In the genomic region with DNA sequence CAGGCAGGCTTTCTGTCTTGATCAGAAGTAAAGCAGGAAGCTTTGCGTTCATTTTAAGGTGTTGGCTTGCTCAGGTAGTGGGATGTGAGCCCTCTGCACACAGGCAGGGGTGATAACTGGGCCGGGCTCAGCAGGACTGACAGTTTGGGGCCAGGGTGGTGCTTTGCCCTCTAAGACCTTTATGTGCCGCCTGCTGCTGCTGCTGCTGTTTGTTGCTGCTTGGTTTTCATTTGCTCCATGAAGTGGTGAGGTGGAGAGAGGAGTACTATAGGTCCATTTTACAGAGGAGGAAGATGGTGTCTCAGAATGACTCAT, we compare ENCODE assay signal across 13 mouse cellular contexts. TPM values are rescaled to one million over a fixed set of nuclear protein-coding genes. Genes with fewer than 3 reads are reported as not detected.
A peak's percentile ranks its signal among the peaks of the same experiment; 100 is the strongest.
DNase-seq lines count a peak whose midpoint lies in the region; ATAC-seq and TF ChIP-seq lines count a peak whose summit lies in the region.
"Had no signal": no experiment of that assay in that cellular context is flagged by ENCODE, and none has a peak within 500 bp of the region (broad histone marks: within the 10 kb centered on the region; RNA-seq: fewer than 3 reads in every experiment).

No protein-coding gene starts in this region.

- TF ChIP-seq CTCF in lung, embryonic 14.5 days (IDR thresholded peaks at IDR 0.05; ENCODE audit: low read depth): no peak
- no peak for TF ChIP-seq CTCF in intestine, postnatal 0 days (IDR thresholded peaks at IDR 0.05; ENCODE audit: low read depth)

- peak overlapping the region; percentile 4; the same call in 1 of the 2 replicates for H3K4me2 ChIP-seq in lung, embryonic 14.5 days
- no peak overlapping the region for H3K4me2 ChIP-seq in embryonic facial prominence, embryonic 13.5 days
- no peak overlapping the region for H3K4me2 ChIP-seq in intestine, postnatal 0 days (replicated peaks; ENCODE audit: low read depth)
- no peak overlapping the region for H3K4me2 ChIP-seq in stomach, embryonic 16.5 days (ENCODE audit: low read depth, low read length)
- H3K4me2 ChIP-seq: lung, embryonic 15.5 days had no signal

- H3K27me3 ChIP-seq in lung, embryonic 14.5 days (ENCODE audit: insufficient read depth, low read length): no peaks in the 10 kb centered on the region
- H3K27me3 ChIP-seq in embryonic facial prominence, embryonic 13.5 days: no peaks in the 10 kb centered on the region
- no peaks in the 10 kb centered on the region for H3K27me3 ChIP-seq in intestine, postnatal 0 days (replicated peaks; ENCODE audit: control insufficient read depth, insufficient read depth, low read length)
- H3K27me3 ChIP-seq in stomach, embryonic 16.5 days (ENCODE audit: control insufficient read depth, insufficient read depth, low read length): no peaks in the 10 kb centered on the region
- H3K27me3 ChIP-seq: lung, embryonic 15.5 days had no signal

- H3K4me3 ChIP-seq in lung, embryonic 14.5 days (ENCODE audit: low read depth, low read length): no peak overlapping the region
- H3K4me3 ChIP-seq in embryonic facial prominence, embryonic 13.5 days: no peak overlapping the region
- no peak overlapping the region for H3K4me3 ChIP-seq in intestine, postnatal 0 days (ENCODE audit: low read depth, low read length)
- H3K4me3 ChIP-seq in stomach, embryonic 16.5 days (replicated peaks; ENCODE audit: low read length): no peak overlapping the region
- H3K4me3 ChIP-seq: lung, embryonic 15.5 days had no signal

- H3K4me1 ChIP-seq in lung, embryonic 14.5 days (ENCODE audit: insufficient read depth): peaks cover 4% of the 10 kb centered on the region; the same call in 1 of the 2 replicates
- H3K4me1 ChIP-seq in embryonic facial prominence, embryonic 13.5 days: peaks cover 12% of the 10 kb centered on the region
- peaks cover 13% of the 10 kb centered on the region for H3K4me1 ChIP-seq in intestine, postnatal 0 days (replicated peaks; ENCODE audit: control insufficient read depth, insufficient read depth, low read length)
- 0 out of 2 replicates have a peak, but pooled peaks cover 4% of the 10 kb centered on the region for H3K4me1 ChIP-seq in stomach, embryonic 16.5 days (ENCODE audit: control insufficient read depth, insufficient read depth, low read length)

- no peak for DNase-seq in lung, embryonic 14.5 days
- DNase-seq in lung, adult 18-20 months: no peak
- no peak for DNase-seq in yolk sac, embryonic 10.5 days (ENCODE audit: low spot score)
- no peak for DNase-seq in right cerebral cortex, postnatal 14 days
- DNase-seq: adrenal gland, postnatal 10 days; cerebellum, adult 11 months; heart, postnatal 14 days; kidney, adult 11 months; right cerebral cortex, postnatal 4 days had no signal

- peak overlapping the region; percentile 31; the same call in 1 of the 2 replicates for H3K27ac ChIP-seq in lung, embryonic 14.5 days (ENCODE audit: low read depth)
- peak overlapping the region; percentile 80 for H3K27ac ChIP-seq in embryonic facial prominence, embryonic 13.5 days
- no peak overlapping the region for H3K27ac ChIP-seq in intestine, postnatal 0 days (ENCODE audit: low read depth, low read length)
- H3K27ac ChIP-seq in stomach, embryonic 16.5 days (ENCODE audit: low read length): peak overlapping the region; percentile 71
- H3K27ac ChIP-seq: lung, embryonic 15.5 days had no signal

- WGBS in lung, embryonic 14.5 days: 44% methylated on average over 3 of the region's 3 CpGs
- WGBS in embryonic facial prominence, embryonic 13.5 days: 80% methylated on average over 3 of the region's 3 CpGs
- WGBS in intestine, postnatal 0 days: 50% methylated on average over 3 of the region's 3 CpGs
- WGBS in stomach, embryonic 16.5 days: 53% methylated on average over 3 of the region's 3 CpGs

- H3K36me3 ChIP-seq in lung, embryonic 14.5 days (ENCODE audit: insufficient read depth): no peaks in the 10 kb centered on the region
- no peaks in the 10 kb centered on the region for H3K36me3 ChIP-seq in embryonic facial prominence, embryonic 13.5 days
- H3K36me3 ChIP-seq in intestine, postnatal 0 days (ENCODE audit: control insufficient read depth, insufficient read depth): no peaks in the 10 kb centered on the region
- H3K36me3 ChIP-seq in stomach, embryonic 16.5 days (ENCODE audit: control insufficient read depth, insufficient read depth, low read length): no peaks in the 10 kb centered on the region
- H3K36me3 ChIP-seq: lung, embryonic 15.5 days had no signal

- no peak for ATAC-seq in lung, embryonic 14.5 days (ENCODE audit: insufficient read depth)
- no peak for ATAC-seq in embryonic facial prominence, embryonic 13.5 days (ENCODE audit: insufficient number of reproducible peaks, insufficient read depth, low FRiP score, low TSS enrichment, low read depth)
- ATAC-seq in intestine, postnatal 0 days: 0 out of 2 replicates have a peak, but pooled peaks have one; percentile 5
- no peak; the same call in 1 of the 2 replicates for ATAC-seq in stomach, embryonic 16.5 days (ENCODE audit: insufficient read depth, low FRiP score)

- no peaks in the 10 kb centered on the region for H3K9me3 ChIP-seq in lung, embryonic 14.5 days (ENCODE audit: low read depth, low read length)
- no peaks in the 10 kb centered on the region for H3K9me3 ChIP-seq in embryonic facial prominence, embryonic 13.5 days
- H3K9me3 ChIP-seq in intestine, postnatal 0 days (ENCODE audit: control insufficient read depth): no peaks in the 10 kb centered on the region
- no peaks in the 10 kb centered on the region for H3K9me3 ChIP-seq in stomach, embryonic 16.5 days (replicated peaks; ENCODE audit: control insufficient read depth, low read length)
- H3K9me3 ChIP-seq: lung, embryonic 15.5 days had no signal

- H3K9ac ChIP-seq in lung, embryonic 14.5 days: no peak overlapping the region
- H3K9ac ChIP-seq in embryonic facial prominence, embryonic 13.5 days: no peak overlapping the region
- no peak overlapping the region for H3K9ac ChIP-seq in intestine, postnatal 0 days (ENCODE audit: low read depth, low read length)
- no peak overlapping the region for H3K9ac ChIP-seq in stomach, embryonic 16.5 days (ENCODE audit: low read length)
- H3K9ac ChIP-seq: lung, embryonic 15.5 days had no signal

RNA-seq across cellular contexts. Expression of a gene that starts 24.6 kb away (rescaled TPM):
- 5.9 and 7.6 TPM in 2 replicates for polyA plus RNA-seq in lung, embryonic 14.5 days (2014; fragmentation: Nextera tagmentation; extraction: Ambion mirVana)
- 5.3 and 6.7 TPM in 2 replicates for polyA plus RNA-seq in embryonic facial prominence, embryonic 13.5 days (2015; fragmentation: Nextera tagmentation; extraction: Ambion mirVana)
- polyA plus RNA-seq in intestine, postnatal 0 days (2015; fragmentation: Nextera tagmentation; extraction: Ambion mirVana): 14.7 and 16.9 TPM in 2 replicates
- 7.6 and 10.2 TPM in 2 replicates for polyA plus RNA-seq in stomach, embryonic 16.5 days (2015; fragmentation: Nextera tagmentation; extraction: Ambion mirVana)

RNA-seq across cellular contexts. Expression of a gene that starts 56.2 kb away (rescaled TPM):
- 145 and 151 TPM in 2 replicates for polyA plus RNA-seq in lung, embryonic 14.5 days (2014; fragmentation: Nextera tagmentation; extraction: Ambion mirVana)
- polyA plus RNA-seq in embryonic facial prominence, embryonic 13.5 days (2015; fragmentation: Nextera tagmentation; extraction: Ambion mirVana): 177 and 184 TPM in 2 replicates
- polyA plus RNA-seq in intestine, postnatal 0 days (2015; fragmentation: Nextera tagmentation; extraction: Ambion mirVana): 201 and 207 TPM in 2 replicates
- polyA plus RNA-seq in stomach, embryonic 16.5 days (2015; fragmentation: Nextera tagmentation; extraction: Ambion mirVana): 144 and 158 TPM in 2 replicates

RNA-seq across cellular contexts. Expression of a gene that starts 56.2 kb away (rescaled TPM):
- 116 TPM in 2 replicates for polyA plus RNA-seq in lung, embryonic 14.5 days (2014; fragmentation: Nextera tagmentation; extraction: Ambion mirVana)
- polyA plus RNA-seq in embryonic facial prominence, embryonic 13.5 days (2015; fragmentation: Nextera tagmentation; extraction: Ambion mirVana): 119 and 131 TPM in 2 replicates
- 122 and 133 TPM in 2 replicates for polyA plus RNA-seq in intestine, postnatal 0 days (2015; fragmentation: Nextera tagmentation; extraction: Ambion mirVana)
- polyA plus RNA-seq in stomach, embryonic 16.5 days (2015; fragmentation: Nextera tagmentation; extraction: Ambion mirVana): 121 and 122 TPM in 2 replicates
